Mouse (Mus musculus) layer of hippocampus, postnatal 14 days (tissue): ENCODE results near the gene Fancc. TPM values are rescaled to one million over a fixed set of nuclear protein-coding genes. Genes with fewer than 3 reads are reported as not detected.

Source experiments
- DNase-seq, 2 experiments: peaks; one replicate each; pipeline ENCODE4 v3.0.0; 2021 to 2022; ENCODE audit warnings: low spot score in 2 of 2, mixed read lengths in 1 of 2
- total RNA-seq, 2 experiments: library from RNA; stranded (reverse); gene quantifications; 2 replicates each; pipeline ENCODE4 v1.2.3; 2021

Gene Fancc
- total RNA-seq, 2 experiments from 2014 or later, result 7.1 to 7.7 TPM

GRCm38 (mm10) chr13:63516535-63516934 lies 19.5 kb upstream of the Fancc start:
- no peak for DNase-seq

- no peak for DNase-seq
These were observed 18.5 kb upstream of the Fancc start for GRCm38 (mm10) chr13:63515542-63515941.

GRCm38 (mm10) chr13:63514931-63515360 lies 17.9 kb upstream of the Fancc start:
- DNase-seq, result peak in 1 of 2 experiments; percentile 21

GRCm38 (mm10) chr13:63513374-63514098 lies 16.5 kb upstream of the Fancc start:
- DNase-seq, result no peak

GRCm38 (mm10) chr13:63512411-63512810 lies 15.3 kb upstream of the Fancc start:
- no peak for DNase-seq

GRCm38 (mm10) chr13:63507821-63508220 lies 10.7 kb upstream of the Fancc start:
- no peak for DNase-seq

- DNase-seq, result no peak
These were observed 10.0 kb upstream of the Fancc start for GRCm38 (mm10) chr13:63507001-63507556.

GRCm38 (mm10) chr13:63506364-63506763 lies 9.3 kb upstream of the Fancc start:
- no peak for DNase-seq

GRCm38 (mm10) chr13:63502391-63502790 lies 5.3 kb upstream of the Fancc start:
- no peak for DNase-seq

GRCm38 (mm10) chr13:63499489-63499888 lies 2.4 kb upstream of the Fancc start:
- DNase-seq, result no peak

GRCm38 (mm10) chr13:63487707-63488042 lies 9.4 kb downstream of the Fancc start:
- DNase-seq, result no peak

GRCm38 (mm10) chr13:63486791-63487706 lies 10.0 kb downstream of the Fancc start:
- no peak for DNase-seq

- DNase-seq, result no peak
These were observed 21.7 kb downstream of the Fancc start for GRCm38 (mm10) chr13:63475356-63475755.

GRCm38 (mm10) chr13:63452898-63453297 lies 44.2 kb downstream of the Fancc start:
- peak; percentile 2 to 38 for DNase-seq

- DNase-seq, result no peak
These were observed 45.9 kb downstream of the Fancc start for GRCm38 (mm10) chr13:63451140-63451539.

GRCm38 (mm10) chr13:63445419-63445818 lies 51.7 kb downstream of the Fancc start:
- no peak for DNase-seq

- DNase-seq, result no peak
These were observed 64.3 kb downstream of the Fancc start for GRCm38 (mm10) chr13:63432759-63433158.

- no peak for DNase-seq
These were observed 65.3 kb downstream of the Fancc start for GRCm38 (mm10) chr13:63431857-63432191.

GRCm38 (mm10) chr13:63431030-63431856 lies 65.8 kb downstream of the Fancc start:
- peak; percentile 87 to 92 for DNase-seq

GRCm38 (mm10) chr13:63430681-63431029 lies 66.4 kb downstream of the Fancc start:
- DNase-seq, result no peak

GRCm38 (mm10) chr13:63430206-63430605 lies 66.9 kb downstream of the Fancc start:
- no peak for DNase-seq
